Mouse (Mus musculus) CH12.LX (cell line): ENCODE data around the gene Tnik. TPM values are rescaled to one million over a fixed set of nuclear protein-coding genes. Genes with fewer than 3 reads are reported as not detected.

ENCODE experiments used
- DNase-seq: peaks from one replicate; pipeline ENCODE4 v3.0.0-alpha.2; 2013; ENCODE audit errors: extremely low read depth
- H3K27ac ChIP-seq: 2 replicates; pipeline ENCODE4 v1.5.1; 2012; ENCODE audit warnings: low read depth, mild to moderate bottlenecking, control low read depth, moderate library complexity; ENCODE audit not compliant: insufficient read depth
- H3K27me3 ChIP-seq: replicated peaks from 2 replicates; pipeline ENCODE3; 2012; ENCODE audit warnings: inconsistent platforms
- H3K36me3 ChIP-seq, 2 experiments: replicated peaks in 1 of 2; 2 replicates each; pipeline versions ENCODE3 to v1.6.1; 2012; ENCODE audit warnings: inconsistent platforms in 1 of 2, low read length in 1 of 2, mild to moderate bottlenecking in 1 of 2, mixed read lengths in 1 of 2, moderate library complexity in 1 of 2; ENCODE audit not compliant: control insufficient read depth in 1 of 2, insufficient read depth in 1 of 2
- H3K4me1 ChIP-seq, 2 experiments: 2 replicates each; pipeline ENCODE4 v1.6.1; 2012; ENCODE audit warnings: inconsistent platforms in 1 of 2, moderate library complexity in 1 of 2; ENCODE audit not compliant: insufficient read depth in 2 of 2, control insufficient read depth in 1 of 2
- H3K4me2 ChIP-seq: 2 replicates; pipeline ENCODE4 v1.6.1; 2012; ENCODE audit warnings: low read depth, mild to moderate bottlenecking, control low read depth; ENCODE audit not compliant: poor library complexity, insufficient read depth, severe bottlenecking
- H3K4me3 ChIP-seq, 3 experiments: fragments of 150-350 bp in 1 of 3; sonication (generic) in 1 of 3; replicated peaks in 1 of 3; 2 replicates each; pipeline versions ENCODE3 to v1.5.1; 2011 to 2012; ENCODE audit warnings: low read depth in 2 of 3, low read length in 2 of 3, mild to moderate bottlenecking in 2 of 3, moderate library complexity in 2 of 3, control low read depth in 1 of 3, improper control_type of control experiment in 1 of 3, inconsistent platforms in 1 of 3, mixed read lengths in 1 of 3; ENCODE audit not compliant: poor library complexity in 1 of 3
- H3K79me2 ChIP-seq: replicated peaks from 2 replicates; pipeline ENCODE4 v1.6.1; 2012; ENCODE audit warnings: mild to moderate bottlenecking, moderate library complexity; ENCODE audit not compliant: control insufficient read depth, poor library complexity, insufficient read depth, severe bottlenecking; ENCODE audit errors: extremely low read depth
- H3K9ac ChIP-seq: 2 replicates; pipeline ENCODE4 v1.6.1; 2012; ENCODE audit warnings: low read depth, mild to moderate bottlenecking, control low read depth, moderate library complexity; ENCODE audit not compliant: insufficient read depth
- H3K9me3 ChIP-seq: replicated peaks from 2 replicates; pipeline ENCODE3; 2012; ENCODE audit warnings: low read length, inconsistent platforms, mixed read lengths
- CHD1 ChIP-seq: IDR thresholded peaks from 2 replicates; pipeline ENCODE4 v1.6.1; 2012; ENCODE audit warnings: low read depth, low read length, improper control_type of control experiment, inconsistent platforms
- CHD2 ChIP-seq: IDR thresholded peaks from 2 replicates; pipeline ENCODE4 v1.6.1; 2011; ENCODE audit warnings: low read length, improper control_type of control experiment
- CTCF ChIP-seq, 2 experiments: IDR thresholded peaks in 1 of 2; conservative IDR thresholded peaks in 1 of 2; 2 replicates each; pipeline ENCODE4 v1.5.1; 2011 to 2012; ENCODE audit warnings: low read depth in 2 of 2, low read length in 2 of 2, improper control_type of control experiment in 1 of 2, inconsistent platforms in 1 of 2, mild to moderate bottlenecking in 1 of 2, moderate library complexity in 1 of 2
- E2F4 ChIP-seq: IDR thresholded peaks from 2 replicates; pipeline ENCODE4 v1.6.1; 2011; ENCODE audit warnings: low read depth, low read length, improper control_type of control experiment; ENCODE audit not compliant: insufficient replicate concordance
- ELF1 ChIP-seq: IDR thresholded peaks from 2 replicates; pipeline ENCODE4 v1.6.1; 2014; ENCODE audit warnings: low read depth, mild to moderate bottlenecking, inconsistent platforms, low read length, improper control_type of control experiment
- EP300 ChIP-seq: IDR thresholded peaks from 2 replicates; pipeline ENCODE4 v1.6.1; 2011; ENCODE audit warnings: low read length, improper control_type of control experiment
- ETS1 ChIP-seq: conservative IDR thresholded peaks from 2 replicates; pipeline ENCODE4 v1.6.1; 2012; ENCODE audit warnings: low read depth, mild to moderate bottlenecking, inconsistent platforms, low read length, improper control_type of control experiment, moderate library complexity
- GABPA ChIP-seq: IDR thresholded peaks from 2 replicates; pipeline ENCODE4 v1.6.1; 2012; ENCODE audit warnings: low read depth, low read length, improper control_type of control experiment, inconsistent platforms; ENCODE audit not compliant: insufficient replicate concordance
- IRF4 ChIP-seq: IDR thresholded peaks from 2 replicates; pipeline ENCODE4 v1.6.1; 2014; ENCODE audit warnings: low read depth, mild to moderate bottlenecking, inconsistent platforms, low read length, improper control_type of control experiment
- JUN ChIP-seq: IDR thresholded peaks from 2 replicates; pipeline ENCODE4 v1.6.1; 2011; ENCODE audit warnings: low read depth, mild to moderate bottlenecking, low read length, improper control_type of control experiment, moderate library complexity; ENCODE audit not compliant: insufficient read depth
- JUND ChIP-seq: conservative IDR thresholded peaks from 2 replicates; pipeline ENCODE4 v1.6.1; 2011; ENCODE audit warnings: low read depth, low read length, improper control_type of control experiment
- KAT2A ChIP-seq: IDR thresholded peaks from 2 replicates; pipeline ENCODE4 v1.6.1; 2012; ENCODE audit warnings: low read length, improper control_type of control experiment, inconsistent platforms; ENCODE audit not compliant: insufficient replicate concordance
- MAFK ChIP-seq: IDR thresholded peaks from 2 replicates; pipeline ENCODE4 v1.6.1; 2011; ENCODE audit warnings: low read length, improper control_type of control experiment; ENCODE audit not compliant: insufficient replicate concordance
- MAZ ChIP-seq: IDR thresholded peaks from 2 replicates; pipeline ENCODE4 v1.6.1; 2012; ENCODE audit warnings: low read depth, mild to moderate bottlenecking, inconsistent platforms, low read length, improper control_type of control experiment, moderate library complexity
- MEF2A ChIP-seq: IDR thresholded peaks from 2 replicates; pipeline ENCODE4 v1.6.1; 2014; ENCODE audit warnings: low read depth, mild to moderate bottlenecking, inconsistent platforms, low read length, improper control_type of control experiment, borderline replicate concordance
- NELFE ChIP-seq: IDR thresholded peaks from 2 replicates; pipeline ENCODE4 v1.6.1; 2011; ENCODE audit warnings: low read depth, low read length, improper control_type of control experiment
- PAX5 ChIP-seq: IDR thresholded peaks from 2 replicates; pipeline ENCODE4 v1.6.1; 2012; ENCODE audit warnings: low read length, inconsistent platforms, mixed read lengths
- POLR2A ChIP-seq: IDR thresholded peaks from 2 replicates; pipeline ENCODE4 v1.6.1; 2011; ENCODE audit warnings: low read depth, mild to moderate bottlenecking, improper control_type of control experiment, low read length
- POLR2AphosphoS2 ChIP-seq: IDR thresholded peaks from 2 replicates; pipeline ENCODE4 v1.6.1; 2011; ENCODE audit warnings: low read depth, low read length, improper control_type of control experiment
- RAD21 ChIP-seq: IDR thresholded peaks from 2 replicates; pipeline ENCODE4 v1.6.1; 2011; ENCODE audit warnings: low read depth, mild to moderate bottlenecking, low read length, improper control_type of control experiment, moderate library complexity
- RCOR1 ChIP-seq: conservative IDR thresholded peaks from 2 replicates; pipeline ENCODE4 v1.6.1; 2012; ENCODE audit warnings: low read depth, mild to moderate bottlenecking, inconsistent platforms, low read length, improper control_type of control experiment
- SIN3A ChIP-seq: IDR thresholded peaks from 2 replicates; pipeline ENCODE4 v1.6.1; 2012; ENCODE audit warnings: low read length, improper control_type of control experiment, inconsistent platforms
- SMC3 ChIP-seq: IDR thresholded peaks from 2 replicates; pipeline ENCODE4 v1.6.1; 2011; ENCODE audit warnings: low read depth, low read length, improper control_type of control experiment
- TBP ChIP-seq: conservative IDR thresholded peaks from 2 replicates; pipeline ENCODE4 v1.6.1; 2011; ENCODE audit warnings: low read depth, low read length, improper control_type of control experiment
- TCF12 ChIP-seq: IDR thresholded peaks from 2 replicates; pipeline ENCODE4 v1.6.1; 2014; ENCODE audit warnings: low read depth, mild to moderate bottlenecking, inconsistent platforms, low read length, improper control_type of control experiment
- UBTF ChIP-seq: IDR thresholded peaks from 2 replicates; pipeline ENCODE4 v1.6.1; 2012; ENCODE audit warnings: low read depth, mild to moderate bottlenecking, inconsistent platforms, low read length, improper control_type of control experiment, moderate library complexity
- USF1 ChIP-seq: IDR thresholded peaks from 2 replicates; pipeline ENCODE4 v1.6.1; 2014; ENCODE audit warnings: low read depth, mild to moderate bottlenecking, inconsistent platforms, low read length, improper control_type of control experiment
- USF2 ChIP-seq: conservative IDR thresholded peaks from 2 replicates; pipeline ENCODE4 v1.6.1; 2011; ENCODE audit warnings: low read depth, low read length, improper control_type of control experiment
- ZC3H11A ChIP-seq: IDR thresholded peaks from 2 replicates; pipeline ENCODE4 v1.6.1; 2012; ENCODE audit warnings: low read depth, mild to moderate bottlenecking, inconsistent platforms, low read length, improper control_type of control experiment
- ZKSCAN1 ChIP-seq: IDR thresholded peaks from 2 replicates; pipeline ENCODE4 v1.6.1; 2012; ENCODE audit warnings: low read depth, inconsistent platforms, low read length, improper control_type of control experiment, borderline replicate concordance
- dilution Hi-C: fragments of 300-500 bp; cut with MboI; formaldehyde crosslinking; loops from 2 replicates; pipeline ENCODE4 v1.14.3; 2020; ENCODE audit warnings: low sequenced_read_pairs; ENCODE audit not compliant: extremely low pct_unique_long_range_greater_than_20kb, extremely low pct_ligation_motif_present
- in situ Hi-C: fragments of 300-500 bp; cut with MboI; formaldehyde crosslinking; loops from 3 replicates; pipeline ENCODE4 v1.14.3; 2019; ENCODE audit warnings: low sequenced_read_pairs, low pct_ligation_motif_present, low pct_unique_long_range_greater_than_20kb, mixed read lengths
- polyA plus RNA-seq: library from polyadenylated mRNA; unstranded; fragments of >175 nt; gene quantifications from 2 replicates; pipeline ENCODE4 v1.2.1, GENCODE M21; 2012; ENCODE audit warnings: low read depth; ENCODE audit not compliant: insufficient read length
- total RNA-seq, 2 experiments: library from RNA; depleted of rRNA; stranded (reverse); fragments of 300-350 nt in 1 of 2; fragments of >200 nt in 1 of 2; gene quantifications; 2 replicates each; pipeline ENCODE4 v1.2.3; 2012 to 2014

The Tnik gene
- total and polyA plus RNA-seq, 3 experiments, result 0.08 TPM; not detected in 2

DNA sequence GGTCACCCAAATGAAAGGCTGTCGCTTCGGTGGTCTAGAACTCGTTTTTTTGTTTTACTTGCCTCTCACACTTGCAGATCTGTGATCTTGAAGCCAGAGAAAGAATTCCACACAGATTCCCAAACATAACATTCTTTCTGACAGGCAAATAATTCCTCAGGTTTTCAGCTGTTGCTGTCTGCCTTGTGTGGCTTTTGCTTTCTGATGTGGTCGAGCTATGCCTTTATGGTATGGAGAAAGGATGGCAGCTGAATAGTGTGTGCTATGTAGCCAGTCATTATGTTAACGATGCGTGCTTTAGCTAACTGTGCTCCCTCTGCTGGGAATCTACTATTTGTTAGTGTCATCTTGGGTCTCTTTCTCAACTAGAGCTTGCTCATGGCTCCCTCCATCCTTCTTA is 158.8 kb downstream of the Tnik start:
- H3K9me3 ChIP-seq, result peaks cover 62% of the 10 kb centered on the region
- no peaks in the 10 kb centered on the region for H3K79me2 ChIP-seq
- H3K36me3 ChIP-seq, result no peaks in the 10 kb centered on the region
- no peak overlapping the region for H3K27ac ChIP-seq
- no peak overlapping the region for H3K4me2 ChIP-seq
- H3K4me1 ChIP-seq, result no peaks in the 10 kb centered on the region
- no peaks in the 10 kb centered on the region for H3K27me3 ChIP-seq
- DNase-seq, result no peak
- no peak overlapping the region for H3K9ac ChIP-seq
- dilution Hi-C loops, result no loop called here
- no peak for TF ChIP-seq USF1
- no peak for TF ChIP-seq ZKSCAN1
- TF ChIP-seq RCOR1, result no peak
- TF ChIP-seq IRF4, result no peak
- no peak for TF ChIP-seq E2F4
- no peak for TF ChIP-seq TBP
- in situ Hi-C loops, result no loop called here
- H3K4me3 ChIP-seq, result no peak overlapping the region

- H3K27ac ChIP-seq, result no peak overlapping the region
- dilution Hi-C loops, result no loop called here
Observed at GRCm38 (mm10) chr3:28422221-28422620, 159.2 kb downstream of the Tnik start.

DNA sequence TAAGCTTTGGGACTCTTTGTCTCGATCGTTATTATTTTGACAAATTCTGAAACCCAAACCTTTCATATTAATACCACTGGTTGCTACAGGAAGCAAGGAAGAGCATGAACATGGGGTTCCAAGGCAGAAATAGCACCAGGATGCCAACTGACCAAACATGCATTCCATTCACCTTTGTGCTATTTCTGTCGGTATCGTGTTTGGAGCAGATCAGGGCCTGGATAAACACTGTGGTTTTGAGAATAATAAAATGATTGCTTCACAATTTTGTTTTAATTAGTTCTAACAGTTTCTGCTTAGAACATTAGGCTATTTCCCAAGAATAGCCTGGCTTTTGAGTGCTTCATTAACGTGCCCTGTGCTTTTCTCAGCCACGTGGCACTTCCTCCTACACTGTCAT is 162.9 kb downstream of the Tnik start:
- Histone ChIP-seq H3K79me2 (no peaks in the 10 kb centered on the region), H3K4me1 (no peaks in the 10 kb centered on the region), H3K27me3 (no peaks in the 10 kb centered on the region), H3K4me2 (no peak overlapping the region), H3K4me3 (no peak overlapping the region), H3K9ac (no peak overlapping the region), H3K36me3 (no peaks in the 10 kb centered on the region), H3K9me3 (peaks cover 67% of the 10 kb centered on the region), H3K27ac (no peak overlapping the region)
- dilution Hi-C loops, result no loop called here
- TF ChIP-seq UBTF, result no peak
- no peak for TF ChIP-seq ZKSCAN1
- TF ChIP-seq SMC3, result no peak
- no peak for TF ChIP-seq KAT2A
- TF ChIP-seq POLR2A, result no peak
- TF ChIP-seq ZC3H11A, result no peak
- no peak for TF ChIP-seq NELFE
- no peak for TF ChIP-seq CHD1
- TF ChIP-seq ELF1, result no peak
- no peak for TF ChIP-seq JUND
- TF ChIP-seq USF2, result no peak
- TF ChIP-seq GABPA, result no peak
- TF ChIP-seq SIN3A, result no peak
- TF ChIP-seq TCF12, result no peak
- TF ChIP-seq IRF4, result no peak
- TF ChIP-seq POLR2AphosphoS2, result no peak
- TF ChIP-seq RCOR1, result no peak
- in situ Hi-C loops, result no loop called here
- no peak for DNase-seq

More at GRCm38 (mm10) chr3:28422221-28422620, 159.2 kb downstream of the Tnik start:
- no peak overlapping the region for H3K9ac ChIP-seq
- H3K36me3 ChIP-seq, result no peaks in the 10 kb centered on the region
- no peak overlapping the region for H3K4me2 ChIP-seq
- no peak for DNase-seq
- H3K9me3 ChIP-seq, result peaks cover 60% of the 10 kb centered on the region
- H3K4me1 ChIP-seq, result no peaks in the 10 kb centered on the region
- H3K79me2 ChIP-seq, result no peaks in the 10 kb centered on the region
- H3K4me3 ChIP-seq, result no peak overlapping the region
- TF ChIP-seq JUN (no peak), PAX5 (no peak), MAZ (no peak), CTCF (conservative IDR thresholded peaks at IDR 0.05 in 1 of 2, IDR thresholded peaks at IDR 0.05 in 1 of 2; ENCODE audit: low read depth in 2 of 2, low read length in 2 of 2) (no peak), CHD2 (no peak), POLR2AphosphoS2 (no peak), EP300 (no peak), ETS1 (no peak), SIN3A (no peak), RAD21 (no peak), GABPA (no peak), NELFE (no peak), USF2 (no peak), JUND (no peak), MAFK (no peak), MEF2A (no peak)
- no peaks in the 10 kb centered on the region for H3K27me3 ChIP-seq
- in situ Hi-C loops, result no loop called here
